Mouse (Mus musculus) MEL (cell line): ENCODE measurements around the gene Wdr54. TPM values are rescaled to one million over a fixed set of nuclear protein-coding genes. Genes with fewer than 3 reads are reported as not detected.

Source experiments
- DNase-seq: peaks from one replicate; pipeline ENCODE4 v3.0.0; 2011; ENCODE audit warnings: low read depth, low spot score
- H3K27ac ChIP-seq: 2 replicates; pipeline ENCODE4 v1.5.1; 2012; ENCODE audit warnings: low read depth, mild to moderate bottlenecking, control low read depth, low read length, moderate library complexity; ENCODE audit not compliant: control insufficient read depth
- H3K27me3 ChIP-seq, 2 experiments: fragments of 150-350 bp in 1 of 2; sonication (generic) in 1 of 2; 2 replicates each; pipeline ENCODE4 v1.6.1; 2012; ENCODE audit warnings: low read length in 2 of 2, mild to moderate bottlenecking in 2 of 2, improper control_type of control experiment in 1 of 2, moderate library complexity in 1 of 2; ENCODE audit not compliant: insufficient read depth in 2 of 2, control insufficient read depth in 1 of 2
- H3K36me3 ChIP-seq, 2 experiments: 2 replicates each; pipeline ENCODE4 v1.6.1; 2012 to 2014; ENCODE audit warnings: low read length in 2 of 2, improper control_type of control experiment in 1 of 2, inconsistent platforms in 1 of 2, mild to moderate bottlenecking in 1 of 2; ENCODE audit not compliant: insufficient read depth in 2 of 2, control insufficient read depth in 1 of 2
- H3K4me1 ChIP-seq, 2 experiments: fragments of 150-350 bp in 1 of 2; sonication (generic) in 1 of 2; 2 replicates each; pipeline ENCODE4 v1.6.1; 2012; ENCODE audit warnings: low read length in 2 of 2, improper control_type of control experiment in 1 of 2, mild to moderate bottlenecking in 1 of 2; ENCODE audit not compliant: insufficient read depth in 2 of 2, control insufficient read depth in 1 of 2
- H3K4me3 ChIP-seq, 2 experiments: fragments of 150-350 bp in 1 of 2; sonication (generic) in 1 of 2; 2 replicates each; pipeline ENCODE4 v1.5.1; 2012; ENCODE audit warnings: low read depth in 2 of 2, low read length in 2 of 2, mild to moderate bottlenecking in 2 of 2, moderate library complexity in 2 of 2, control low read depth in 1 of 2, improper control_type of control experiment in 1 of 2; ENCODE audit not compliant: control insufficient read depth in 1 of 2, insufficient read depth in 1 of 2
- H3K79me2 ChIP-seq: 2 replicates; pipeline ENCODE4 v1.6.1; 2012; ENCODE audit warnings: mild to moderate bottlenecking, low read length, moderate library complexity; ENCODE audit not compliant: control insufficient read depth, poor library complexity, insufficient read depth
- H3K9ac ChIP-seq: 2 replicates; pipeline ENCODE4 v1.6.1; 2012; ENCODE audit warnings: low read depth, mild to moderate bottlenecking, control low read depth, low read length, moderate library complexity; ENCODE audit not compliant: control insufficient read depth, poor library complexity, severe bottlenecking
- H3K9me3 ChIP-seq: fragments of 150-350 bp; sonication (generic); replicated peaks from 2 replicates; pipeline ENCODE4 v1.6.1; 2012; ENCODE audit warnings: mild to moderate bottlenecking, low read length, improper control_type of control experiment, moderate library complexity; ENCODE audit not compliant: insufficient read depth
- BHLHE40 ChIP-seq: IDR thresholded peaks from 2 replicates; pipeline ENCODE4 v1.6.1; 2012; ENCODE audit warnings: low read depth, mild to moderate bottlenecking, inconsistent platforms, low read length, improper control_type of control experiment, borderline replicate concordance
- CHD1 ChIP-seq: IDR thresholded peaks from 2 replicates; pipeline ENCODE4 v1.6.1; 2012; ENCODE audit warnings: low read depth, mild to moderate bottlenecking, inconsistent platforms, low read length, improper control_type of control experiment
- CHD2 ChIP-seq: IDR thresholded peaks from 2 replicates; pipeline ENCODE4 v1.6.1; 2011; ENCODE audit warnings: low read length, improper control_type of control experiment
- CTCF ChIP-seq, 3 experiments: IDR thresholded peaks in 2 of 3; conservative IDR thresholded peaks in 1 of 3; 2 replicates each; pipeline ENCODE4 v1.5.1; 2011 to 2012; ENCODE audit warnings: low read length in 3 of 3, low read depth in 2 of 3, mild to moderate bottlenecking in 2 of 3, improper control_type of control experiment in 1 of 3, inconsistent platforms in 1 of 3, mixed read lengths in 1 of 3, moderate library complexity in 1 of 3; ENCODE audit not compliant: control insufficient read depth in 1 of 3, insufficient read depth in 1 of 3, poor library complexity in 1 of 3, severe bottlenecking in 1 of 3
- E2F4 ChIP-seq: IDR thresholded peaks from 2 replicates; pipeline ENCODE4 v1.6.1; 2011; ENCODE audit warnings: low read depth, low read length, improper control_type of control experiment, borderline replicate concordance
- ETS1 ChIP-seq: IDR thresholded peaks from 2 replicates; pipeline ENCODE4 v1.6.1; 2012; ENCODE audit warnings: low read depth, mild to moderate bottlenecking, inconsistent platforms, low read length, improper control_type of control experiment, moderate library complexity
- GATA1 ChIP-seq: IDR thresholded peaks from 2 replicates; pipeline ENCODE4 v1.6.1; 2011; ENCODE audit warnings: low read depth, low read length, improper control_type of control experiment
- HCFC1 ChIP-seq: IDR thresholded peaks from 2 replicates; pipeline ENCODE4 v1.6.1; 2012; ENCODE audit warnings: low read depth, mild to moderate bottlenecking, inconsistent platforms, low read length, improper control_type of control experiment, moderate library complexity
- JUND ChIP-seq: IDR thresholded peaks from 2 replicates; pipeline ENCODE4 v1.6.1; 2011; ENCODE audit warnings: low read depth, mild to moderate bottlenecking, improper control_type of control experiment, low read length
- KAT2A ChIP-seq: conservative IDR thresholded peaks from 2 replicates; pipeline ENCODE4 v1.6.1; 2012; ENCODE audit warnings: low read depth, low read length, improper control_type of control experiment, inconsistent platforms
- MAFK ChIP-seq: IDR thresholded peaks from 2 replicates; pipeline ENCODE4 v1.6.1; 2011; ENCODE audit warnings: low read depth, mild to moderate bottlenecking, low read length, improper control_type of control experiment, borderline replicate concordance
- MAZ ChIP-seq: IDR thresholded peaks from 2 replicates; pipeline ENCODE4 v1.6.1; 2012; ENCODE audit warnings: low read depth, mild to moderate bottlenecking, inconsistent platforms, low read length, improper control_type of control experiment
- MEF2A ChIP-seq: IDR thresholded peaks from 2 replicates; pipeline ENCODE4 v1.6.1; 2014; ENCODE audit warnings: low read depth, mild to moderate bottlenecking, inconsistent platforms, low read length, improper control_type of control experiment; ENCODE audit not compliant: poor library complexity, insufficient replicate concordance, severe bottlenecking; ENCODE audit errors: extremely low read depth
- MXI1 ChIP-seq: IDR thresholded peaks from 2 replicates; pipeline ENCODE4 v1.6.1; 2011; ENCODE audit warnings: mild to moderate bottlenecking, low read depth, low read length, improper control_type of control experiment
- MYB ChIP-seq: IDR thresholded peaks from 2 replicates; pipeline ENCODE4 v1.6.1; 2011; ENCODE audit warnings: mild to moderate bottlenecking, low read depth, low read length, improper control_type of control experiment
- NELFE ChIP-seq: IDR thresholded peaks from 2 replicates; pipeline ENCODE4 v1.6.1; 2011; ENCODE audit warnings: low read depth, low read length, improper control_type of control experiment
- POLR2A ChIP-seq, 2 experiments: IDR thresholded peaks; 2 replicates each; pipeline ENCODE4 v1.6.1; 2011 to 2012; ENCODE audit warnings: low read length in 2 of 2, mild to moderate bottlenecking in 2 of 2, control low read depth in 1 of 2, improper control_type of control experiment in 1 of 2, low read depth in 1 of 2, moderate library complexity in 1 of 2; ENCODE audit not compliant: control insufficient read depth in 1 of 2, insufficient read depth in 1 of 2, poor library complexity in 1 of 2
- RAD21 ChIP-seq: IDR thresholded peaks from 2 replicates; pipeline ENCODE4 v1.6.1; 2011; ENCODE audit warnings: mild to moderate bottlenecking, low read depth, low read length, improper control_type of control experiment
- RCOR1 ChIP-seq: IDR thresholded peaks from 2 replicates; pipeline ENCODE4 v1.6.1; 2012; ENCODE audit warnings: low read depth, mild to moderate bottlenecking, inconsistent platforms, low read length, improper control_type of control experiment
- SIN3A ChIP-seq: IDR thresholded peaks from 2 replicates; pipeline ENCODE4 v1.6.1; 2012; ENCODE audit warnings: low read length, improper control_type of control experiment, inconsistent platforms
- SMC3 ChIP-seq: IDR thresholded peaks from 2 replicates; pipeline ENCODE4 v1.6.1; 2011; ENCODE audit warnings: low read depth, low read length, improper control_type of control experiment
- TAL1 ChIP-seq: IDR thresholded peaks from 2 replicates; pipeline ENCODE4 v1.6.1; 2012; ENCODE audit warnings: mild to moderate bottlenecking, inconsistent platforms, low read length, moderate library complexity, mixed read lengths
- TCF12 ChIP-seq: IDR thresholded peaks from 2 replicates; pipeline ENCODE4 v1.6.1; 2014; ENCODE audit warnings: low read depth, mild to moderate bottlenecking, inconsistent platforms, low read length, improper control_type of control experiment, moderate library complexity
- UBTF ChIP-seq: IDR thresholded peaks from 2 replicates; pipeline ENCODE4 v1.6.1; 2012; ENCODE audit warnings: low read depth, mild to moderate bottlenecking, inconsistent platforms, low read length, improper control_type of control experiment, moderate library complexity, borderline replicate concordance; ENCODE audit not compliant: insufficient read depth
- USF1 ChIP-seq: IDR thresholded peaks from 2 replicates; pipeline ENCODE4 v1.6.1; 2014; ENCODE audit warnings: low read depth, mild to moderate bottlenecking, inconsistent platforms, low read length, improper control_type of control experiment, moderate library complexity
- ZC3H11A ChIP-seq: IDR thresholded peaks from 2 replicates; pipeline ENCODE4 v1.6.1; 2012; ENCODE audit warnings: low read depth, mild to moderate bottlenecking, inconsistent platforms, low read length, improper control_type of control experiment
- ZMIZ1 ChIP-seq: IDR thresholded peaks from 2 replicates; pipeline ENCODE4 v1.6.1; 2012; ENCODE audit warnings: low read depth, mild to moderate bottlenecking, inconsistent platforms, low read length, improper control_type of control experiment, moderate library complexity
- ZNF384 ChIP-seq: IDR thresholded peaks from 2 replicates; pipeline ENCODE4 v1.6.1; 2012; ENCODE audit warnings: low read depth, mild to moderate bottlenecking, inconsistent platforms, low read length, improper control_type of control experiment
- polyA plus RNA-seq, 2 experiments: library from polyadenylated mRNA; stranded (reverse) in 1 of 2; unstranded in 1 of 2; fragments of >175 nt in 1 of 2; fragments of >200 nt in 1 of 2; gene quantifications; 2 replicates each; pipeline versions ENCODE4 v1.2.1 to v1.2.4; 2012; ENCODE audit warnings: low replicate concordance in 2 of 2, low read depth in 1 of 2; ENCODE audit not compliant: insufficient read length in 2 of 2, insufficient read depth in 1 of 2, missing spikeins in 1 of 2
- total RNA-seq: library from RNA; depleted of rRNA; stranded (reverse); fragments of 300-350 nt; gene quantifications from 2 replicates; pipeline ENCODE4 v1.2.3, GENCODE M21; 2012

Gene Wdr54
- total and polyA plus RNA-seq, 3 experiments, result 3.2 to 4.6 TPM; not detected in 1

- Histone ChIP-seq H3K79me2 (peaks cover 6% of the 10 kb centered on the region; the same call in 1 of the 2 replicates), H3K9me3 (no peaks in the 10 kb centered on the region), H3K36me3 (no peaks in the 10 kb centered on the region), H3K27me3 (no peaks in the 10 kb centered on the region), H3K27ac (peak overlapping the region; percentile 55), H3K9ac (peak overlapping the region; percentile 89), H3K4me3 (peak overlapping the region; percentile 72 to 91), H3K4me1 (peaks cover 0 to 10% of the 10 kb centered on the region in 2 experiments; a peak in 3 of 4 replicates)
- peak; percentile 76 for DNase-seq
- TF ChIP-seq SIN3A (peak; percentile 35; the same call in 1 of the 2 replicates), JUND (no peak), NELFE (peak; percentile 30; the same call in 1 of the 2 replicates), RAD21 (no peak), POLR2A (IDR thresholded peaks at IDR 0.05; ENCODE audit: control insufficient read depth in 1 of 2, insufficient read depth in 1 of 2, low read depth in 1 of 2, low read length in 2 of 2, poor library complexity in 1 of 2) (peak; percentile 3 to 54; a peak in 1 of 4 replicates), MAZ (peak; percentile 55; the same call in 1 of the 2 replicates), TCF12 (0 out of 2 replicates have a peak, but pooled peaks have one; percentile 8), ETS1 (0 out of 2 replicates have a peak, but pooled peaks have one; percentile 29), CTCF (IDR thresholded peaks at IDR 0.05 in 2 of 3, conservative IDR thresholded peaks at IDR 0.05 in 1 of 3; ENCODE audit: control insufficient read depth in 1 of 3, insufficient read depth in 1 of 3, low read depth in 2 of 3, low read length in 3 of 3, poor library complexity in 1 of 3, severe bottlenecking in 1 of 3) (no peak), MXI1 (peak; percentile 42; the same call in 1 of the 2 replicates)
These were observed 18.6 kb downstream of the Wdr54 start for GRCm38 (mm10) chr6:83137576-83137950.

DNA sequence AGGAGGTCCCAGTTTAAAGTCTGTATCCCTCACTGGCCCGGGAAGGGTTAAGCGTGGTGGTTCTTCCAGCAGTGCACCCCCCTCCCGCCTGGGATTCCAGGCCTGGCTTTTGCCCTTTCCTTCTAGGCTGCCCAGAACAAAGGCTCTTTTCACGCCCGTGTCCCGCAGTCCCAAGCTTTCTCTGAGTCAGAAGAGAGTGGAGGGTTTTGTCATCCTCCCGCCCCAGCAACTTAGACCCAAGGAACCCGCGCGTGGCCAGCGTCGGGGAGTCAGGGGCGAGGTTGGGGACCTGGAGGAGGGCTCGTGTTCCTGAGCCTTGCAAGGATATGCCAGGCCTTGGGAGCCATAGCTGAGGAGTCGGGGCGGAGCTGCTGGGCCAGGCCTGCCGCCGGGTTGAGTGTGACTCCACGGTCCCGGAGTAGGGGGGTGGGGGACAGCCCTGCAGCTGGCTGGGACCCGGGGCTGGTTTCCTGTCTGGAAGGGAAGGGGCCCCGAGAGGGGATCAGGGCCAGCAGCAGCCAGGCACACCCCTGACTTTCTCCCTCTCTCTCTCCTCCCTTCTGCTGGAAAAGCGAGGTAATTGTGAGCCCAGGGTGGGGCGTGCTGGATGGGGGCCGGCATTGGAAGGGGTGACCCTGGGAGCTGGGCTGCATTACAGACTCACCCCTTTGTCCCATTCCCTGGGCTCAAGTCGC, 19.2 kb downstream of the Wdr54 start:
- peaks cover 6% of the 10 kb centered on the region; the same call in 1 of the 2 replicates for H3K79me2 ChIP-seq
- H3K27ac ChIP-seq, result peak overlapping the region; percentile 55
- DNase-seq, result peak; percentile 65
- H3K4me1 ChIP-seq, result peaks cover 0 to 10% of the 10 kb centered on the region in 2 experiments; a peak in 3 of 4 replicates
- H3K4me3 ChIP-seq, result peak overlapping the region; percentile 72 to 91
- H3K36me3 ChIP-seq, result no peaks in the 10 kb centered on the region
- H3K27me3 ChIP-seq, result no peaks in the 10 kb centered on the region
- peak overlapping the region; percentile 89 for H3K9ac ChIP-seq
- no peaks in the 10 kb centered on the region for H3K9me3 ChIP-seq
- no peak for TF ChIP-seq ZNF384
- TF ChIP-seq GATA1, result no peak
- TF ChIP-seq MAZ, result 0 out of 2 replicates have a peak, but pooled peaks have one; percentile 42
- no peak for TF ChIP-seq CHD2
- TF ChIP-seq MAFK, result no peak
- no peak for TF ChIP-seq KAT2A
- 0 out of 2 replicates have a peak, but pooled peaks have one; percentile 12 for TF ChIP-seq ETS1
- TF ChIP-seq MXI1, result no peak
- TF ChIP-seq MEF2A, result no peak
- no peak for TF ChIP-seq SIN3A
- TF ChIP-seq E2F4, result no peak
- no peak for TF ChIP-seq RCOR1
- no peak for TF ChIP-seq ZMIZ1
- no peak for TF ChIP-seq TAL1
- TF ChIP-seq SMC3, result no peak
- 0 out of 2 replicates have a peak, but pooled peaks have one; percentile 57 for TF ChIP-seq UBTF
- TF ChIP-seq POLR2A (IDR thresholded peaks at IDR 0.05; ENCODE audit: control insufficient read depth in 1 of 2, insufficient read depth in 1 of 2, low read depth in 1 of 2, low read length in 2 of 2, poor library complexity in 1 of 2), result 0 out of 4 replicates have a peak, but pooled peaks of 1 of the 2 experiments have one; percentile 15
- TF ChIP-seq CHD1, result 0 out of 2 replicates have a peak, but pooled peaks have one; percentile 68
- TF ChIP-seq USF1, result no peak
- TF ChIP-seq HCFC1, result peak; percentile 50; the same call in 1 of the 2 replicates
- no peak for TF ChIP-seq ZC3H11A
- TF ChIP-seq MYB, result no peak
- TF ChIP-seq BHLHE40, result no peak
- TF ChIP-seq TCF12, result peak; percentile 20; the same call in 1 of the 2 replicates
